Mouse (Mus musculus) embryonic facial prominence, embryonic 12.5 days (tissue): ENCODE results near the gene Mylk4. TPM values are rescaled to one million over a fixed set of nuclear protein-coding genes. Genes with fewer than 3 reads are reported as not detected.

ENCODE experiments used
- ATAC-seq: fragments of 200-750 bp; cut with Nextera tagmentation; 2 replicates; pipeline ENCODE4 v1.8.0; 2017; ENCODE audit not compliant: insufficient number of reproducible peaks, insufficient read depth, low FRiP score, low TSS enrichment
- H3K27ac ChIP-seq: fragments of 300-500 bp; sonication (generic); 2 replicates; pipeline ENCODE4 v1.5.1; 2016; ENCODE audit warnings: mild to moderate bottlenecking
- H3K27me3 ChIP-seq: fragments of 300-500 bp; sonication (generic); 2 replicates; pipeline ENCODE4 v1.6.1; 2016; ENCODE audit warnings: mild to moderate bottlenecking, moderate library complexity
- H3K36me3 ChIP-seq: fragments of 300-500 bp; sonication (generic); 2 replicates; pipeline ENCODE4 v1.6.1; 2016; ENCODE audit warnings: mild to moderate bottlenecking
- H3K4me1 ChIP-seq: fragments of 300-500 bp; sonication (generic); 2 replicates; pipeline ENCODE4 v1.6.1; 2016
- H3K4me2 ChIP-seq: fragments of 300-500 bp; sonication (generic); replicated peaks from 2 replicates; pipeline ENCODE4 v1.6.1; 2016; ENCODE audit warnings: mild to moderate bottlenecking, moderate library complexity
- H3K4me3 ChIP-seq: fragments of 300-500 bp; sonication (generic); 2 replicates; pipeline ENCODE4 v1.5.1; 2016; ENCODE audit warnings: mild to moderate bottlenecking
- H3K9ac ChIP-seq: fragments of 300-500 bp; sonication (generic); 2 replicates; pipeline ENCODE4 v1.6.1; 2016; ENCODE audit warnings: mild to moderate bottlenecking, moderate library complexity
- H3K9me3 ChIP-seq: fragments of 300-500 bp; sonication (generic); 2 replicates; pipeline ENCODE4 v1.6.1; 2016; ENCODE audit warnings: mild to moderate bottlenecking, moderate library complexity
- WGBS: fragments of 180-500 bp; shearing (Covaris S2); methylation state at CpG from one replicate; pipeline ENCODE4 v1.1.7; 2016; 5-methylcytosine and 5-hydroxymethylcytosine counted together
- polyA plus RNA-seq: library from polyadenylated mRNA; unstranded; fragments of >200 nt; fragmentation: Nextera tagmentation; extraction: Ambion mirVana; gene quantifications from 2 replicates; pipeline ENCODE4 v1.2.1, GENCODE M21; 2016

The Mylk4 gene
- 1.4 and 2.3 TPM in 2 replicates for polyA plus RNA-seq

- WGBS, result 80% methylated on average over 8 of the region's 8 CpGs
- ATAC-seq, result no peak
These were observed at the start of gene Mylk4 for GRCm38 (mm10) chr13:32783816-32784215. TSS of gene Mylk4 (minus strand) at chr13:32783954.

GRCm38 (mm10) chr13:32833237-32833636, 49.5 kb upstream of the Mylk4 start:
- 45% methylated on average over 6 of the region's 6 CpGs for WGBS
- no peak overlapping the region for H3K4me2 ChIP-seq
- no peaks in the 10 kb centered on the region for H3K27me3 ChIP-seq
- H3K36me3 ChIP-seq, result no peaks in the 10 kb centered on the region
- H3K4me3 ChIP-seq, result no peak overlapping the region
- H3K9me3 ChIP-seq, result no peaks in the 10 kb centered on the region
- H3K27ac ChIP-seq, result no peak overlapping the region
- no peaks in the 10 kb centered on the region for H3K4me1 ChIP-seq
- H3K9ac ChIP-seq, result no peak overlapping the region
- no peak for ATAC-seq

More at GRCm38 (mm10) chr13:32783816-32784215, at the start of gene Mylk4:
- no peaks in the 10 kb centered on the region for H3K27me3 ChIP-seq
- no peaks in the 10 kb centered on the region for H3K4me1 ChIP-seq
- H3K4me2 ChIP-seq, result no peak within 1 kb of the TSS
- no peaks in the 10 kb centered on the region for H3K36me3 ChIP-seq
- H3K27ac ChIP-seq, result no peak within 1 kb of the TSS
- H3K4me3 ChIP-seq, result no peak within 1 kb of the TSS
- H3K9ac ChIP-seq, result no peak within 1 kb of the TSS
- H3K9me3 ChIP-seq, result no peaks in the 10 kb centered on the region

- Histone ChIP-seq H3K9ac (no peak overlapping the region), H3K36me3 (no peaks in the 10 kb centered on the region), H3K4me2 (no peak overlapping the region), H3K4me1 (no peaks in the 10 kb centered on the region), H3K27ac (no peak overlapping the region), H3K27me3 (no peaks in the 10 kb centered on the region), H3K4me3 (no peak overlapping the region), H3K9me3 (no peaks in the 10 kb centered on the region)
- ATAC-seq, result no peak
- 73% methylated on average over 3 of the region's 3 CpGs for WGBS
These were observed 49.0 kb upstream of the Mylk4 start for GRCm38 (mm10) chr13:32832776-32833175.

- Histone ChIP-seq H3K27me3 (no peaks in the 10 kb centered on the region), H3K4me2 (no peak overlapping the region), H3K4me3 (no peak overlapping the region), H3K4me1 (no peaks in the 10 kb centered on the region), H3K9ac (no peak overlapping the region), H3K9me3 (no peaks in the 10 kb centered on the region), H3K36me3 (no peaks in the 10 kb centered on the region), H3K27ac (no peak overlapping the region)
- 86% methylated on average over 3 of the region's 3 CpGs for WGBS
- ATAC-seq, result no peak
These were observed 47.9 kb upstream of the Mylk4 start for GRCm38 (mm10) chr13:32831505-32832273.

DNA sequence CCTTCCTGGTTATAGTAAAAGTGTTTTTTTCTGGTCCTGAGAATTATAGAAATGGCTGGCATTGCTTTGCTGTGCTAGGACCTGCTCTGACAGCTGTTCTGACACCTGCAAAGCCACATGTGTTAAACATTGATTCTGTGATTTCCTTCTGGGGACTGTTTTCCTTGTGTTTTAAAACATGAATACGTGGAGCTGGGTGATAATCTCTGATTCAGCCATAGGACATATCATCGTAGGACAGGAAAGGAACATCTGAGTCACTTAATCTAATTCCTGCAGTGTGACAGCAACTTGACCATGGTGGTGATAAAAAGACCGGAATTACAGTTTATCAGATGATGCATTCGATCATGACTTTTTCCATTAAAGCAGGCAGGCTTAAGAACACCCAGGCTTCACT, 45.1 kb upstream of the Mylk4 start:
- Histone ChIP-seq H3K36me3 (no peaks in the 10 kb centered on the region), H3K27ac (no peak overlapping the region), H3K4me3 (no peak overlapping the region), H3K9me3 (no peaks in the 10 kb centered on the region), H3K9ac (no peak overlapping the region), H3K4me1 (no peaks in the 10 kb centered on the region), H3K27me3 (no peaks in the 10 kb centered on the region), H3K4me2 (no peak overlapping the region)
- 80% methylated on average over 4 of the region's 4 CpGs for WGBS
- ATAC-seq, result no peak

- 53% methylated on average over 4 of the region's 4 CpGs for WGBS
- H3K4me1 ChIP-seq, result no peaks in the 10 kb centered on the region
- no peak overlapping the region for H3K4me2 ChIP-seq
- H3K9ac ChIP-seq, result no peak overlapping the region
- H3K27me3 ChIP-seq, result no peaks in the 10 kb centered on the region
- H3K4me3 ChIP-seq, result no peak overlapping the region
- H3K36me3 ChIP-seq, result no peaks in the 10 kb centered on the region
- no peaks in the 10 kb centered on the region for H3K9me3 ChIP-seq
- H3K27ac ChIP-seq, result no peak overlapping the region
- ATAC-seq, result no peak
These were observed 44.2 kb upstream of the Mylk4 start for GRCm38 (mm10) chr13:32827951-32828350.

GRCm38 (mm10) chr13:32827111-32827822, 43.5 kb upstream of the Mylk4 start:
- Histone ChIP-seq H3K27me3 (no peaks in the 10 kb centered on the region), H3K27ac (no peak overlapping the region), H3K4me3 (no peak overlapping the region), H3K4me2 (no peak overlapping the region), H3K9me3 (no peaks in the 10 kb centered on the region), H3K9ac (no peak overlapping the region), H3K4me1 (no peaks in the 10 kb centered on the region), H3K36me3 (no peaks in the 10 kb centered on the region)
- no peak for ATAC-seq
- 84% methylated on average over 3 of the region's 3 CpGs for WGBS

GRCm38 (mm10) chr13:32825546-32825945, 41.8 kb upstream of the Mylk4 start:
- H3K4me3 ChIP-seq, result no peak overlapping the region
- 92% methylated on average over 8 of the region's 8 CpGs for WGBS
- H3K9ac ChIP-seq, result no peak overlapping the region
- no peak for ATAC-seq
- H3K36me3 ChIP-seq, result peaks cover 13% of the 10 kb centered on the region
- no peaks in the 10 kb centered on the region for H3K27me3 ChIP-seq
- H3K9me3 ChIP-seq, result no peaks in the 10 kb centered on the region
- no peaks in the 10 kb centered on the region for H3K4me1 ChIP-seq
- H3K27ac ChIP-seq, result no peak overlapping the region
- H3K4me2 ChIP-seq, result no peak overlapping the region

DNA sequence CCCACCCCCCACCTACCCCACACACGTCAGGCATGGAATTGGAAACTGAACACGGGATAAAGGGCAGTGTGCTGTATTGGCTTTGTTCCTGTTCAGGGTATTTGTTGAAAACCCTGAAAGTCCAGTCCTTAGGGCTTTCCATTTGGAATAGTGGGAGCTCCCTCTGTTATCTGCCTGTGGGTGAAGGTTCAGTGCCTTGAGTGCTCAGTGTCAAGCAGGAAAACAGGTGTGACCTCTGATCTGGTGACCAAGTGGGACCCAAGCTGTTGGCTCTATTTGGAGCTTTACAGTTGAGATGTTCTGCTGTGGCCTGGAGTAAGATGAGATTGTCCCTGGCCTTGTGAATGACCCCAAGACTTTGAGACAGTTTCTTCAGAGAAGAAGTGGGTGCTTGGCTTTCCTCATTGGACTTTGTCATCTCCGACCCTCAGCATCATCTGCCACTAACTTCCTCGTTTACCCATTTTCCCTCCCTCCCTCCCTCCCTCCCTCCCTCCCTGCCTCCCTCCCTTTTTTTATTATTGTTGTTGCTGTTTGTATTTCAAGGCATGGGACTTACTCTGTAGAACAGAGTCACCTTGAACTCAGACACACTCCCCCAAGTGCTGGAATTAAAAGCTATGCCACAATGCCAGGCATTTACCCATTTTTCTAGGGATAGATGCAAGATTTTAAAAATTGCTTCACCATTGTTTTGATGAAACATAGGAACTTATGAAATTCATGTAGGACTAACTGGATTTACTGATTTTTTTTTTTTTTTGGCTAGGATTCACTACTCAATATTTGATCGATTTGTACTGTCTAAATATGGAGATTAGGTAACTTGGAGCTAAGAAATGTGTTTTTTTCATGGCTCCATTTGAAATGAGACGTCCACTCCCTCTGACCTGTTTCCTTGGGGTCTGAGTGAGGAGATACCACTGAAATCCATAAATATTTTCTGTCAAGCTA, 40.9 kb upstream of the Mylk4 start:
- Histone ChIP-seq H3K27ac (no peak overlapping the region), H3K9me3 (no peaks in the 10 kb centered on the region), H3K9ac (no peak overlapping the region), H3K36me3 (peaks cover 22% of the 10 kb centered on the region), H3K4me3 (no peak overlapping the region), H3K27me3 (no peaks in the 10 kb centered on the region), H3K4me2 (no peak overlapping the region), H3K4me1 (no peaks in the 10 kb centered on the region)
- WGBS, result 76% methylated on average over 6 of the region's 6 CpGs
- ATAC-seq, result no peak

DNA sequence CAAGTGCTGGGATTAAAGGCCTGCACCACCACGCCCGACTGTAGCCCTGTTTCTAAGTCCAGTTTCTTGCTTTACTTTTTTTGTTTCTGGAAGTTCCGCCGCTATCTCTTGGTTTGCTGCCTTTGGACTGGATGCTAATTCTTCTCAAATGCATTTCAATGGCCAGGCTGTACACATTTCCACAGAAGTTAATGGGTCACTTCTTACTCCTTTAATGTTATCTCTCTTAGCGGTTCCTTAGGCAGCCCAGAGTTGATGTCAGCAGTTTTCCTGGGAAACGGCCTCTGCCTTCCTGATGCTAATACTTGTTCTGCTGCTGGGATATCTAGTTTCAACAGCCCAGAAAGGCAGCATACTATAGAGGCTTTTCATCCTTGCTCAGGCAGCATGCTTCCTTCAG, 39.4 kb upstream of the Mylk4 start:
- no peaks in the 10 kb centered on the region for H3K9me3 ChIP-seq
- peaks cover 31% of the 10 kb centered on the region for H3K36me3 ChIP-seq
- no peak for ATAC-seq
- no peaks in the 10 kb centered on the region for H3K27me3 ChIP-seq
- no peak overlapping the region for H3K9ac ChIP-seq
- H3K4me3 ChIP-seq, result no peak overlapping the region
- WGBS, result 82% methylated on average over 6 of the region's 6 CpGs
- no peak overlapping the region for H3K4me2 ChIP-seq
- no peaks in the 10 kb centered on the region for H3K4me1 ChIP-seq
- no peak overlapping the region for H3K27ac ChIP-seq

DNA sequence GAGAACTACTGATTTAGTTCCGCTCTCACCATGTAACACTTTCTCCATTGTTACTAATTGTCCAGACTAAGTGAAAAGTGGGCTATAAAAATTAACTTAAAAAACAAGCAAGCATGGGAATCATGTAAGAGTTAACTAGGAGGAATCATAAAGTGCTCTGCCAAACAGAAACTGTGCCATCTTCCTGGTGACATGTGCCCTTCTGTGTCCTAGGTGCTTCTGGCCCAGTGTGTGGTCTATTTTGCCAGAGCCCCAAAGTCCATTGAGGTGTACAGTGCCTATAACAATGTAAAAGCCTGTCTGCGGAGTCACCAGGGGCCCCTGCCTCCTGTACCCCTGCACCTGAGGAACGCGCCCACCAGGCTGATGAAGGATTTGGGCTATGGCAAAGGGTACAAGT, 37.9 kb upstream of the Mylk4 start:
- no peak overlapping the region for H3K4me3 ChIP-seq
- 98% methylated on average over 4 of the region's 4 CpGs for WGBS
- H3K4me2 ChIP-seq, result no peak overlapping the region
- no peaks in the 10 kb centered on the region for H3K27me3 ChIP-seq
- H3K9me3 ChIP-seq, result no peaks in the 10 kb centered on the region
- no peak overlapping the region for H3K27ac ChIP-seq
- no peaks in the 10 kb centered on the region for H3K4me1 ChIP-seq
- ATAC-seq, result no peak
- peaks cover 43% of the 10 kb centered on the region for H3K36me3 ChIP-seq
- no peak overlapping the region for H3K9ac ChIP-seq
